Mouse (Mus musculus) neural tube, embryonic 15.5 days (tissue): Measurements from ENCODE around the gene Hist2h2aa1. TPM values are rescaled to one million over a fixed set of nuclear protein-coding genes. Genes with fewer than 3 reads are reported as not detected.
"Not testable (repeated sequence)": the region's sequence is repeated elsewhere in the genome, so short reads cannot be mapped to it uniquely, and the experiment has no call there.

Experiments used
- ATAC-seq: fragments of 200-750 bp; cut with Nextera tagmentation; 2 replicates; pipeline ENCODE4 v1.8.0; 2017; ENCODE audit warnings: mild to moderate bottlenecking, moderate TSS enrichment, moderate library complexity; ENCODE audit not compliant: low FRiP score
- H3K27ac ChIP-seq: fragments of 300-500 bp; sonication (generic); replicated peaks from 2 replicates; pipeline ENCODE4 v1.5.1; 2015; ENCODE audit warnings: mild to moderate bottlenecking, inconsistent platforms
- H3K27me3 ChIP-seq: fragments of 300-500 bp; sonication (generic); replicated peaks from 2 replicates; pipeline ENCODE4 v1.6.1; 2015; ENCODE audit warnings: inconsistent platforms
- H3K36me3 ChIP-seq: fragments of 300-500 bp; sonication (generic); 2 replicates; pipeline ENCODE4 v1.6.1; 2015; ENCODE audit warnings: inconsistent platforms
- H3K4me1 ChIP-seq: fragments of 300-500 bp; sonication (generic); 2 replicates; pipeline ENCODE4 v1.6.1; 2015; ENCODE audit warnings: inconsistent platforms
- H3K4me2 ChIP-seq: fragments of 300-500 bp; sonication (generic); 2 replicates; pipeline ENCODE4 v1.6.1; 2015; ENCODE audit warnings: inconsistent platforms, mild to moderate bottlenecking, moderate library complexity
- H3K4me3 ChIP-seq: fragments of 300-500 bp; sonication (generic); replicated peaks from 2 replicates; pipeline ENCODE4 v1.5.1; 2015; ENCODE audit warnings: mild to moderate bottlenecking, inconsistent platforms
- H3K9ac ChIP-seq: fragments of 300-500 bp; sonication (generic); replicated peaks from 2 replicates; pipeline ENCODE4 v1.6.1; 2015; ENCODE audit warnings: mild to moderate bottlenecking, inconsistent platforms
- H3K9me3 ChIP-seq: fragments of 300-500 bp; sonication (generic); replicated peaks from 2 replicates; pipeline ENCODE4 v1.6.1; 2016; ENCODE audit warnings: inconsistent platforms
- WGBS: fragments of 180-500 bp; shearing (Covaris S2); methylation state at CpG from one replicate; pipeline ENCODE4 v1.1.7; 2015; ENCODE audit warnings: mixed read lengths; 5-methylcytosine and 5-hydroxymethylcytosine counted together
- polyA plus RNA-seq: library from polyadenylated mRNA; unstranded; fragments of >200 nt; fragmentation: Nextera tagmentation; extraction: Ambion mirVana; gene quantifications from 2 replicates; pipeline ENCODE4 v1.2.1, GENCODE M21; 2015

Gene Hist2h2aa1
- polyA plus RNA-seq, 1 experiment from 2014 or later = 14.3 TPM

- Histone ChIP-seq H3K27ac (no peak overlapping the region), H3K9ac (no peak overlapping the region), H3K4me3 (no peak overlapping the region), H3K9me3 (no peaks in the 10 kb centered on the region), H3K36me3 (no peaks in the 10 kb centered on the region), H3K27me3 (no peaks in the 10 kb centered on the region), H3K4me2 (no peak overlapping the region), H3K4me1 (no peaks in the 10 kb centered on the region)
- ATAC-seq = no peak
- 59% methylated on average over 2 of the region's 2 CpGs for WGBS
These were observed 13.6 kb upstream of the Hist2h2aa1 start for GRCm38 (mm10) chr3:96231758-96232120.

- Histone ChIP-seq H3K27ac (no peak overlapping the region), H3K4me2 (no peak overlapping the region), H3K27me3 (no peaks in the 10 kb centered on the region), H3K9ac (no peak overlapping the region), H3K4me3 (no peak overlapping the region), H3K4me1 (peaks cover 8% of the 10 kb centered on the region), H3K9me3 (no peaks in the 10 kb centered on the region), H3K36me3 (no peaks in the 10 kb centered on the region)
- 92% methylated on average over 2 of the region's 2 CpGs for WGBS
- ATAC-seq = no peak
These were observed 10.4 kb upstream of the Hist2h2aa1 start for GRCm38 (mm10) chr3:96234914-96235313.

GRCm38 (mm10) chr3:96235836-96236235, 9.5 kb upstream of the Hist2h2aa1 start:
- no peaks in the 10 kb centered on the region for H3K36me3 ChIP-seq
- no peaks in the 10 kb centered on the region for H3K9me3 ChIP-seq
- H3K9ac ChIP-seq = no peak overlapping the region
- H3K4me2 ChIP-seq = no peak overlapping the region
- no peak overlapping the region for H3K4me3 ChIP-seq
- H3K27me3 ChIP-seq = no peaks in the 10 kb centered on the region
- H3K27ac ChIP-seq = no peak overlapping the region
- peaks cover 10% of the 10 kb centered on the region for H3K4me1 ChIP-seq
- no peak for ATAC-seq
- 75% methylated on average over 3 of the region's 3 CpGs for WGBS

- Histone ChIP-seq H3K9ac (no peak overlapping the region), H3K27ac (no peak overlapping the region), H3K9me3 (no peaks in the 10 kb centered on the region), H3K27me3 (no peaks in the 10 kb centered on the region), H3K4me2 (peak overlapping the region; percentile 48), H3K4me1 (peaks cover 13% of the 10 kb centered on the region), H3K36me3 (no peaks in the 10 kb centered on the region), H3K4me3 (peak overlapping the region; percentile 29; the same call in 1 of the 2 replicates)
- no peak for ATAC-seq
- 94% methylated on average over 4 of the region's 4 CpGs for WGBS
These were observed 8.4 kb upstream of the Hist2h2aa1 start for GRCm38 (mm10) chr3:96236834-96237334.

- Histone ChIP-seq H3K4me3 (peak overlapping the region; percentile 29), H3K4me2 (peak overlapping the region; percentile 48), H3K27ac (no peak overlapping the region), H3K9ac (no peak overlapping the region), H3K9me3 (no peaks in the 10 kb centered on the region), H3K36me3 (no peaks in the 10 kb centered on the region), H3K4me1 (peaks cover 13% of the 10 kb centered on the region), H3K27me3 (no peaks in the 10 kb centered on the region)
- WGBS = 25% methylated on average over 7 of the region's 7 CpGs
- ATAC-seq = no peak
These were observed 7.9 kb upstream of the Hist2h2aa1 start for GRCm38 (mm10) chr3:96237335-96237903.

GRCm38 (mm10) chr3:96237904-96238511, 7.3 kb upstream of the Hist2h2aa1 start:
- 0 out of 2 replicates have a peak overlapping the region, but pooled peaks have one; percentile 41 for H3K9ac ChIP-seq
- no peaks in the 10 kb centered on the region for H3K9me3 ChIP-seq
- peak overlapping the region; percentile 48 for H3K4me2 ChIP-seq
- WGBS = under 1% methylated on average over 12 of the region's 12 CpGs
- no peaks in the 10 kb centered on the region for H3K27me3 ChIP-seq
- peak overlapping the region; percentile 29 for H3K4me3 ChIP-seq
- H3K36me3 ChIP-seq = no peaks in the 10 kb centered on the region
- no peak overlapping the region for H3K27ac ChIP-seq
- H3K4me1 ChIP-seq = peaks cover 13% of the 10 kb centered on the region
- ATAC-seq = no peak

GRCm38 (mm10) chr3:96238954-96239793, 6.1 kb upstream of the Hist2h2aa1 start, which contains the start of gene Hist2h3c2:
TSS of gene Hist2h3c2 (minus strand) at chr3:96239127.
- Histone ChIP-seq H3K4me3 (peak within 1 kb of the TSS; percentile 35), H3K27ac (peak within 1 kb of the TSS; percentile 66; the same call in 1 of the 2 replicates), H3K9ac (0 out of 2 replicates have a peak within 1 kb of the TSS, but pooled peaks have one; percentile 41), H3K4me1 (peaks cover 19% of the 10 kb centered on the region), H3K4me2 (peak within 1 kb of the TSS; percentile 48)
- 0% methylated on average over 10 of the region's 68 CpGs for WGBS
- H3K9me3 ChIP-seq, H3K36me3 ChIP-seq, H3K27me3 ChIP-seq: not testable (repeated sequence)
- peak; percentile 88 for ATAC-seq

GRCm38 (mm10) chr3:96239949-96240798, 5.1 kb upstream of the Hist2h2aa1 start, which contains the start of gene Hist2h2aa2:
TSS of gene Hist2h2aa2 (minus strand) at chr3:96240276.
- not testable (repeated sequence) for H3K27me3 ChIP-seq, H3K9me3 ChIP-seq, H3K36me3 ChIP-seq
- peaks cover 25% of the 10 kb centered on the region for H3K4me1 ChIP-seq
- peak within 1 kb of the TSS; percentile 82 for H3K27ac ChIP-seq
- H3K4me3 ChIP-seq = peak within 1 kb of the TSS; percentile 35
- peak; percentile 91 for ATAC-seq
- H3K9ac ChIP-seq = 0 out of 2 replicates have a peak within 1 kb of the TSS, but pooled peaks have one; percentile 24
- H3K4me2 ChIP-seq = peak within 1 kb of the TSS; percentile 58
- 3% methylated on average over 35 of the region's 85 CpGs for WGBS

GRCm38 (mm10) chr3:96240799-96241197, 4.5 kb upstream of the Hist2h2aa1 start:
- H3K36me3 ChIP-seq = no peaks in the 10 kb centered on the region
- no peaks in the 10 kb centered on the region for H3K9me3 ChIP-seq
- ATAC-seq = no peak
- peaks cover 25% of the 10 kb centered on the region for H3K4me1 ChIP-seq
- peak overlapping the region; percentile 31; the same call in 1 of the 2 replicates for H3K4me3 ChIP-seq
- peak overlapping the region; percentile 82 for H3K27ac ChIP-seq
- H3K4me2 ChIP-seq = peak overlapping the region; percentile 58
- 71% methylated on average over 9 of the region's 9 CpGs for WGBS
- H3K27me3 ChIP-seq = no peaks in the 10 kb centered on the region
- H3K9ac ChIP-seq = 0 out of 2 replicates have a peak overlapping the region, but pooled peaks have one; percentile 24

GRCm38 (mm10) chr3:96243921-96244572, 1.2 kb upstream of the Hist2h2aa1 start:
- Histone ChIP-seq H3K27ac (peak overlapping the region; percentile 97), H3K4me3 (no peak overlapping the region), H3K4me1 (peaks cover 23% of the 10 kb centered on the region), H3K9ac (no peak overlapping the region), H3K27me3 (no peaks in the 10 kb centered on the region), H3K4me2 (peak overlapping the region; percentile 56), H3K9me3 (no peaks in the 10 kb centered on the region), H3K36me3 (no peaks in the 10 kb centered on the region)
- WGBS = 86% methylated on average over 7 of the region's 7 CpGs
- no peak for ATAC-seq
